In genomic region chr16:14893864-14894263, GRCm38 (mm10) we compare ENCODE assay signal across 24 mouse cellular contexts. TPM values are rescaled to one million over a fixed set of nuclear protein-coding genes. Genes with fewer than 3 reads are reported as not detected.
DNase-seq lines count a peak whose midpoint lies in the region; ATAC-seq and TF ChIP-seq lines count a peak whose summit lies in the region.
"Had no signal": no experiment of that assay in that cellular context is flagged by ENCODE, and none has a peak within 500 bp of the region (broad histone marks: within the 10 kb centered on the region; RNA-seq: fewer than 3 reads in every experiment).

No protein-coding gene starts in this region.

- H3K27me3 ChIP-seq in kidney, embryonic 14.5 days (ENCODE audit: control insufficient read depth, insufficient read depth, low read length): no peaks in the 10 kb centered on the region
- no peaks in the 10 kb centered on the region for H3K27me3 ChIP-seq in lung, embryonic 15.5 days
- no peaks in the 10 kb centered on the region for H3K27me3 ChIP-seq in intestine, embryonic 16.5 days (replicated peaks; ENCODE audit: control insufficient read depth, insufficient read depth, low read length)
- no peaks in the 10 kb centered on the region for H3K27me3 ChIP-seq in stomach, postnatal 0 days (ENCODE audit: control insufficient read depth, insufficient read depth, low read length)
- H3K27me3 ChIP-seq: heart, embryonic 13.5 days; liver, embryonic 15.5 days; neural tube, embryonic 13.5 days had no signal

- 48% methylated on average over 4 of the region's 4 CpGs for WGBS in kidney, embryonic 14.5 days
- WGBS in lung, embryonic 15.5 days: 31% methylated on average over 4 of the region's 4 CpGs
- 63% methylated on average over 4 of the region's 4 CpGs for WGBS in lung, adult 2 months
- 54% methylated on average over 4 of the region's 4 CpGs for WGBS in intestine, embryonic 16.5 days
- WGBS in stomach, postnatal 0 days: 40% methylated on average over 4 of the region's 4 CpGs

- no peak for DNase-seq in kidney, postnatal 14 days
- no peak for DNase-seq in lung, adult 2 months
- no peak for DNase-seq in stomach, postnatal 0 days (ENCODE audit: low spot score)
- no peak for DNase-seq in Muller cell, postnatal 12 days (ENCODE audit: inconsistent ontology term)
- DNase-seq: adrenal gland, postnatal 14 days; cerebellum, adult 2 months; heart, postnatal 4 days; layer of hippocampus, postnatal 36 days; left cerebral cortex, postnatal 4 days; right cerebral cortex, postnatal 25 days; thymus, adult 18-20 months had no signal

- no peak overlapping the region for H3K4me2 ChIP-seq in kidney, embryonic 14.5 days (replicated peaks; ENCODE audit: low read depth, low read length)
- no peak overlapping the region for H3K4me2 ChIP-seq in lung, embryonic 15.5 days
- H3K4me2 ChIP-seq in intestine, embryonic 16.5 days (ENCODE audit: low read depth, low read length): no peak overlapping the region
- H3K4me2 ChIP-seq in stomach, postnatal 0 days (replicated peaks; ENCODE audit: low read depth): no peak overlapping the region
- H3K4me2 ChIP-seq: heart, embryonic 13.5 days; liver, embryonic 15.5 days; midbrain, embryonic 11.5 days; neural tube, embryonic 13.5 days had no signal

- H3K4me3 ChIP-seq in kidney, embryonic 14.5 days (ENCODE audit: low read length): no peak overlapping the region
- no peak overlapping the region for H3K4me3 ChIP-seq in lung, embryonic 15.5 days
- no peak overlapping the region for H3K4me3 ChIP-seq in lung, adult 2 months (replicated peaks; ENCODE audit: extremely low read depth, low read depth, low read length)
- no peak overlapping the region for H3K4me3 ChIP-seq in intestine, embryonic 16.5 days (ENCODE audit: low read length)
- H3K4me3 ChIP-seq in stomach, postnatal 0 days (ENCODE audit: low read depth, low read length): no peak overlapping the region
- H3K4me3 ChIP-seq: heart, embryonic 13.5 days; liver, embryonic 15.5 days; neural tube, embryonic 13.5 days had no signal

- no peak for TF ChIP-seq CTCF in lung, adult 2 months (IDR thresholded peaks at IDR 0.05; ENCODE audit: insufficient read depth, low read length)
- no peak for TF ChIP-seq CTCF in stomach, postnatal 0 days (IDR thresholded peaks at IDR 0.05; ENCODE audit: low read depth)

- no peak for TF ChIP-seq EP300 in stomach, postnatal 0 days (optimal IDR thresholded peaks at IDR 0.05)

- peak overlapping the region; percentile 63 for H3K27ac ChIP-seq in kidney, embryonic 14.5 days (ENCODE audit: low read depth, low read length)
- H3K27ac ChIP-seq in lung, embryonic 15.5 days: peak overlapping the region; percentile 54
- H3K27ac ChIP-seq in intestine, embryonic 16.5 days (ENCODE audit: low read length): peak overlapping the region; percentile 35
- H3K27ac ChIP-seq in stomach, postnatal 0 days (replicated peaks): 0 out of 2 replicates have a peak overlapping the region, but pooled peaks have one; percentile 53
- H3K27ac ChIP-seq: heart, embryonic 13.5 days; liver, embryonic 15.5 days; macrophage; neural tube, embryonic 13.5 days had no signal

- H3K4me1 ChIP-seq in kidney, embryonic 14.5 days (ENCODE audit: control insufficient read depth, insufficient read depth, low read length): no peaks in the 10 kb centered on the region
- H3K4me1 ChIP-seq in lung, embryonic 15.5 days: peaks cover 16% of the 10 kb centered on the region
- H3K4me1 ChIP-seq in lung, adult 2 months (ENCODE audit: control insufficient read depth, insufficient read depth, low read length): no peaks in the 10 kb centered on the region
- H3K4me1 ChIP-seq in intestine, embryonic 16.5 days (ENCODE audit: control insufficient read depth, insufficient read depth, low read length): peaks cover 8% of the 10 kb centered on the region; the same call in 1 of the 2 replicates
- peaks cover 3% of the 10 kb centered on the region; the same call in 1 of the 2 replicates for H3K4me1 ChIP-seq in stomach, postnatal 0 days (replicated peaks; ENCODE audit: control insufficient read depth, insufficient read depth)
- H3K4me1 ChIP-seq: liver, embryonic 15.5 days; neural tube, embryonic 13.5 days had no signal

- ATAC-seq in kidney, embryonic 14.5 days (ENCODE audit: low FRiP score, low TSS enrichment): no peak
- no peak for ATAC-seq in lung, embryonic 15.5 days (ENCODE audit: borderline replicate concordance, extremely low read depth, low FRiP score, low TSS enrichment)
- ATAC-seq in intestine, embryonic 16.5 days: no peak
- ATAC-seq in stomach, postnatal 0 days (ENCODE audit: low FRiP score, low TSS enrichment): no peak
- ATAC-seq in granulocyte monocyte progenitor cell, adult 5-6 weeks (replicated peaks; ENCODE audit: poor library complexity, severe bottlenecking): no peak
- ATAC-seq: forebrain, embryonic 14.5 days; hindbrain, embryonic 16.5 days had no signal

- no peak for TF ChIP-seq POLR2A in lung, adult 2 months (IDR thresholded peaks at IDR 0.05; ENCODE audit: borderline replicate concordance, extremely low read depth, low read depth, low read length)

- H3K9me3 ChIP-seq in kidney, embryonic 14.5 days (ENCODE audit: control insufficient read depth, low read length): no peaks in the 10 kb centered on the region
- H3K9me3 ChIP-seq in lung, embryonic 15.5 days: no peaks in the 10 kb centered on the region
- no peaks in the 10 kb centered on the region for H3K9me3 ChIP-seq in intestine, embryonic 16.5 days (ENCODE audit: control insufficient read depth, low read length)
- no peaks in the 10 kb centered on the region for H3K9me3 ChIP-seq in stomach, postnatal 0 days (ENCODE audit: control insufficient read depth, low read length)
- H3K9me3 ChIP-seq: heart, embryonic 13.5 days; liver, embryonic 15.5 days; neural tube, embryonic 13.5 days had no signal

- no peak overlapping the region for H3K9ac ChIP-seq in kidney, embryonic 14.5 days (ENCODE audit: low read depth, low read length)
- no peak overlapping the region for H3K9ac ChIP-seq in lung, embryonic 15.5 days
- H3K9ac ChIP-seq in intestine, embryonic 16.5 days (ENCODE audit: low read depth, low read length): no peak overlapping the region
- no peak overlapping the region for H3K9ac ChIP-seq in stomach, postnatal 0 days (ENCODE audit: low read length)
- H3K9ac ChIP-seq: heart, embryonic 13.5 days; liver, embryonic 15.5 days; neural tube, embryonic 13.5 days had no signal

- no peaks in the 10 kb centered on the region for H3K36me3 ChIP-seq in kidney, embryonic 14.5 days (ENCODE audit: control insufficient read depth, insufficient read depth, low read length)
- H3K36me3 ChIP-seq in lung, embryonic 15.5 days: no peaks in the 10 kb centered on the region
- no peaks in the 10 kb centered on the region for H3K36me3 ChIP-seq in intestine, embryonic 16.5 days (ENCODE audit: control insufficient read depth, insufficient read depth, low read length)
- no peaks in the 10 kb centered on the region for H3K36me3 ChIP-seq in stomach, postnatal 0 days (ENCODE audit: control insufficient read depth, insufficient read depth, low read length)
- H3K36me3 ChIP-seq: heart, embryonic 13.5 days; liver, embryonic 15.5 days; neural tube, embryonic 13.5 days had no signal

RNA-seq across cellular contexts. Expression of gene Efcab1, which starts 12.5 kb away (rescaled TPM):
- polyA plus RNA-seq in kidney, embryonic 14.5 days (2014; fragmentation: Nextera tagmentation; extraction: Ambion mirVana): 3.2 and 5.0 TPM in 2 replicates
- polyA plus RNA-seq in lung, embryonic 15.5 days (2015; fragmentation: Nextera tagmentation; extraction: Ambion mirVana): 10.7 and 12.6 TPM in 2 replicates
- 1.4 and 2.7 TPM in 2 replicates for polyA plus RNA-seq in lung, adult 2 months (2012; rRNA removed)
- 2.9 and 3.5 TPM in 2 replicates for polyA plus RNA-seq in intestine, embryonic 16.5 days (2015; fragmentation: Nextera tagmentation; extraction: Ambion mirVana)
- polyA plus RNA-seq in stomach, postnatal 0 days (2015; fragmentation: Nextera tagmentation; extraction: Ambion mirVana): 9.0 and 10.4 TPM in 2 replicates
- total RNA-seq in granulocyte monocyte progenitor cell, adult 5-6 weeks (2014; fragmentation: Nextera tagmentation): not detected in 2 replicates
- not detected in 2 replicates for total RNA-seq in granulocyte monocyte progenitor cell, adult 5-6 weeks (2017)
- total RNA-seq: gastrocnemius, adult 18-20 months; monocyte, adult 5-6 weeks had no signal
- polyA plus RNA-seq: macrophage had no signal
